Mouse (Mus musculus) thymus, adult 2 months (tissue): ENCODE results near the gene Sept6.

ENCODE experiments used
- CTCF ChIP-seq: fragments of 200-500 bp; IDR thresholded peaks from 2 replicates; pipeline ENCODE4 v1.5.1; 2012; ENCODE audit warnings: mild to moderate bottlenecking, control low read depth, low read length, moderate library complexity, borderline replicate concordance; ENCODE audit not compliant: control insufficient read depth, poor library complexity, insufficient read depth; ENCODE audit errors: extremely low read depth
- POLR2A ChIP-seq: fragments of 200-500 bp; IDR thresholded peaks from 2 replicates; pipeline ENCODE4 v1.6.1; 2012; ENCODE audit warnings: mild to moderate bottlenecking, low read length, control low read depth, moderate library complexity; ENCODE audit not compliant: control insufficient read depth, poor library complexity, insufficient read depth; ENCODE audit errors: extremely low read depth

DNA sequence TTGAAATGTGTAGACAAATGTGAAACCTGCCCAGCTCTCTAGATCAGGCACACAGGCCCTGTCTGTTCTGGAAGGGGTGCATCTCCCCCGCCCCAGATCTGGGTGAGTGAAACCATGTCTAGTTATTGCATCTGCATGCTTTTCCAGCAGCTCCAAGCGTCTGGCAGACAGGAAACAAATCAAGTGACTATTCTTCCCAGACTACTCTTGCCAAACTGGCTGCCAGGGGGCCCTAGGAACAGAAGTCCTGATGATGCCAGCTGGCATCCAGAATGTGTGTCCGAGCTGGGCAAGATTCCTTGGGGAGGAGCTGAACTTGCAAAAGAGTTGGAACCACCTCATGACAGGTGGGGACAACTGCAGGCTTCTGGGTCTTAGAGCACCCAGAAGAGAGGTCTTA is 36.8 kb upstream of the Sept6 start:
- no peak for TF ChIP-seq CTCF
- no peak for TF ChIP-seq POLR2A
